Mouse (Mus musculus): ENCODE data around the gene Fam19a3. TPM values are rescaled to one million over a fixed set of nuclear protein-coding genes. Genes with fewer than 3 reads are reported as not detected.

Fam19a3 gene
- polyA plus RNA-seq, 1 experiment: 0.54 TPM

- H3K27ac ChIP-seq (ENCODE audit: control insufficient read depth, insufficient read depth, low read length): no peak overlapping the region
- no peak for TF ChIP-seq CTCF (IDR thresholded peaks at IDR 0.05; ENCODE audit: borderline replicate concordance, control insufficient read depth, extremely low read depth, insufficient read depth, low read length, poor library complexity)
- no peak for TF ChIP-seq POLR2A (IDR thresholded peaks at IDR 0.05; ENCODE audit: control insufficient read depth, extremely low read depth, insufficient read depth, low read length, poor library complexity)
- H3K27me3 ChIP-seq (ENCODE audit: control insufficient read depth, insufficient read depth, low read length): peaks cover 6% of the 10 kb centered on the region; the same call in 1 of the 2 replicates
- 48% methylated on average over 10 of the region's 10 CpGs for WGBS
- no peak for DNase-seq
- H3K4me1 ChIP-seq (replicated peaks; ENCODE audit: control insufficient read depth, insufficient read depth, low read length): peaks cover 11% of the 10 kb centered on the region
- peak overlapping the region; percentile 44 for H3K4me3 ChIP-seq (ENCODE audit: control insufficient read depth, insufficient read depth, low read length)
- no peaks in the 10 kb centered on the region for H3K36me3 ChIP-seq (ENCODE audit: control insufficient read depth, insufficient read depth, low read length)
Measured at GRCm38 (mm10) chr3:104789312-104789605, 7.6 kb upstream of the Fam19a3 start.

GRCm38 (mm10) chr3:104788561-104789311 is 7.1 kb upstream of the Fam19a3 start:
- peak; percentile 26 for DNase-seq
- TF ChIP-seq POLR2A (IDR thresholded peaks at IDR 0.05; ENCODE audit: control insufficient read depth, extremely low read depth, insufficient read depth, low read length, poor library complexity): 0 out of 2 replicates have a peak, but pooled peaks have one; percentile 12
- TF ChIP-seq CTCF (IDR thresholded peaks at IDR 0.05; ENCODE audit: borderline replicate concordance, control insufficient read depth, extremely low read depth, insufficient read depth, low read length, poor library complexity): peak; percentile 53; the same call in 1 of the 2 replicates
- 3% methylated on average over 44 of the region's 52 CpGs for WGBS
- Histone ChIP-seq H3K4me1 (replicated peaks; ENCODE audit: control insufficient read depth, insufficient read depth, low read length) (peaks cover 15% of the 10 kb centered on the region), H3K36me3 (ENCODE audit: control insufficient read depth, insufficient read depth, low read length) (no peaks in the 10 kb centered on the region), H3K4me3 (ENCODE audit: control insufficient read depth, insufficient read depth, low read length) (peak overlapping the region; percentile 44), H3K27me3 (ENCODE audit: control insufficient read depth, insufficient read depth, low read length) (peaks cover 6% of the 10 kb centered on the region; the same call in 1 of the 2 replicates), H3K27ac (ENCODE audit: control insufficient read depth, insufficient read depth, low read length) (no peak overlapping the region)

GRCm38 (mm10) chr3:104788075-104788474 is 6.4 kb upstream of the Fam19a3 start, which contains the start of gene Rhoc:
Gene Rhoc (plus strand): TSS chr3:104788375.
- H3K4me1 ChIP-seq (replicated peaks; ENCODE audit: control insufficient read depth, insufficient read depth, low read length): peaks cover 15% of the 10 kb centered on the region
- peaks cover 6% of the 10 kb centered on the region; the same call in 1 of the 2 replicates for H3K27me3 ChIP-seq (ENCODE audit: control insufficient read depth, insufficient read depth, low read length)
- WGBS: 67% methylated on average over 3 of the region's 3 CpGs
- no peaks in the 10 kb centered on the region for H3K36me3 ChIP-seq (ENCODE audit: control insufficient read depth, insufficient read depth, low read length)
- no peak within 1 kb of the TSS for H3K27ac ChIP-seq (ENCODE audit: control insufficient read depth, insufficient read depth, low read length)
- peak within 1 kb of the TSS; percentile 44 for H3K4me3 ChIP-seq (ENCODE audit: control insufficient read depth, insufficient read depth, low read length)
- TF ChIP-seq POLR2A (IDR thresholded peaks at IDR 0.05; ENCODE audit: control insufficient read depth, extremely low read depth, insufficient read depth, low read length, poor library complexity): no peak
- no peak for TF ChIP-seq CTCF (IDR thresholded peaks at IDR 0.05; ENCODE audit: borderline replicate concordance, control insufficient read depth, extremely low read depth, insufficient read depth, low read length, poor library complexity)
- no peak for DNase-seq

- DNase-seq: no peak
- Histone ChIP-seq H3K4me1 (replicated peaks; ENCODE audit: control insufficient read depth, insufficient read depth, low read length) (peaks cover 30% of the 10 kb centered on the region), H3K4me3 (ENCODE audit: control insufficient read depth, insufficient read depth, low read length) (no peak overlapping the region), H3K27me3 (ENCODE audit: control insufficient read depth, insufficient read depth, low read length) (peaks cover 11% of the 10 kb centered on the region; the same call in 1 of the 2 replicates), H3K36me3 (ENCODE audit: control insufficient read depth, insufficient read depth, low read length) (no peaks in the 10 kb centered on the region), H3K27ac (ENCODE audit: control insufficient read depth, insufficient read depth, low read length) (no peak overlapping the region)
- WGBS: 93% methylated on average over 6 of the region's 6 CpGs
- TF ChIP-seq POLR2A (IDR thresholded peaks at IDR 0.05; ENCODE audit: control insufficient read depth, extremely low read depth, insufficient read depth, low read length, poor library complexity): no peak
- TF ChIP-seq CTCF (IDR thresholded peaks at IDR 0.05; ENCODE audit: borderline replicate concordance, control insufficient read depth, extremely low read depth, insufficient read depth, low read length, poor library complexity): no peak
Measured at GRCm38 (mm10) chr3:104785284-104785683, 3.6 kb upstream of the Fam19a3 start.

- TF ChIP-seq POLR2A (IDR thresholded peaks at IDR 0.05; ENCODE audit: control insufficient read depth, extremely low read depth, insufficient read depth, low read length, poor library complexity): no peak
- no peak for TF ChIP-seq CTCF (IDR thresholded peaks at IDR 0.05; ENCODE audit: borderline replicate concordance, control insufficient read depth, extremely low read depth, insufficient read depth, low read length, poor library complexity)
- no peak for DNase-seq
- Histone ChIP-seq H3K36me3 (ENCODE audit: control insufficient read depth, insufficient read depth, low read length) (no peaks in the 10 kb centered on the region), H3K4me1 (replicated peaks; ENCODE audit: control insufficient read depth, insufficient read depth, low read length) (peaks cover 26% of the 10 kb centered on the region), H3K27ac (ENCODE audit: control insufficient read depth, insufficient read depth, low read length) (no peak overlapping the region), H3K4me3 (ENCODE audit: control insufficient read depth, insufficient read depth, low read length) (no peak overlapping the region), H3K27me3 (ENCODE audit: control insufficient read depth, insufficient read depth, low read length) (peaks cover 7% of the 10 kb centered on the region; the same call in 1 of the 2 replicates)
- WGBS: 53% methylated on average over 14 of the region's 14 CpGs
Measured at GRCm38 (mm10) chr3:104783971-104784500, 2.4 kb upstream of the Fam19a3 start.

GRCm38 (mm10) chr3:104782061-104782681 is 531 bp upstream of the Fam19a3 start:
- Histone ChIP-seq H3K36me3 (ENCODE audit: control insufficient read depth, insufficient read depth, low read length) (no peaks in the 10 kb centered on the region), H3K27me3 (ENCODE audit: control insufficient read depth, insufficient read depth, low read length) (peaks cover 6% of the 10 kb centered on the region; the same call in 1 of the 2 replicates), H3K27ac (ENCODE audit: control insufficient read depth, insufficient read depth, low read length) (no peak overlapping the region), H3K4me3 (ENCODE audit: control insufficient read depth, insufficient read depth, low read length) (peak overlapping the region; percentile 26; the same call in 1 of the 2 replicates), H3K4me1 (replicated peaks; ENCODE audit: control insufficient read depth, insufficient read depth, low read length) (peaks cover 25% of the 10 kb centered on the region)
- DNase-seq: no peak
- WGBS: 30% methylated on average over 12 of the region's 12 CpGs
- TF ChIP-seq CTCF (IDR thresholded peaks at IDR 0.05; ENCODE audit: borderline replicate concordance, control insufficient read depth, extremely low read depth, insufficient read depth, low read length, poor library complexity): no peak
- no peak for TF ChIP-seq POLR2A (IDR thresholded peaks at IDR 0.05; ENCODE audit: control insufficient read depth, extremely low read depth, insufficient read depth, low read length, poor library complexity)

Data from thymus, adult 2 months (tissue).